Mouse (Mus musculus): ENCODE results near the gene Rapgef6.

DNA sequence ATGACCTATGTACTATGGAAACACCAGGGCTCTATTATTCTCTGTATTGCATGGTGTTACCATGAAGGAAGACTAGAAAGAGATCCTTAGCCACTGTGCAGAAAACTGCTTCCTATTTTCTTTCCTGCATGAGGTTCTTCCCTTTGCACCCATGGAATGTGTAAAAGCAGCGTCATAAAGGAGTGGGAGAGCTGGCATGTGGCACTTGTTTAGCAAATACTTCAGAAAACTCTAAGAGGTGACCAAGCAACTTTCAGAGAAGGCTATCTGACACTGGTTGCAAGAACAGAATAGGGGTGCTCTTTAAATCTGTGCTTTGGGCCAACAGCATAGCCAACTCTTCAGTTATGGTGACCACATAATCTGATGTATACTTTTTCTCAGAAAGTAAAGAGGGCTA, 212.5 kb downstream of the Rapgef6 start:
- TF ChIP-seq CTCF (IDR thresholded peaks at IDR 0.05; ENCODE audit: control insufficient read depth, insufficient read depth, insufficient read length) (no peak), CEBPB (IDR thresholded peaks at IDR 0.05; ENCODE audit: low read depth) (no peak), MAX (IDR thresholded peaks at IDR 0.05) (no peak), MYOG (IDR thresholded peaks at IDR 0.05; ENCODE audit: control insufficient read depth, extremely low read depth, insufficient read length) (no peak), FOSL1 (IDR thresholded peaks at IDR 0.05; ENCODE audit: insufficient read depth, low read length, poor library complexity, severe bottlenecking) (no peak)

Measured in C2C12 (cell line).